Mouse (Mus musculus) midbrain, embryonic 12.5 days (tissue): ENCODE results near the gene Ndufa4l2. TPM values are rescaled to one million over a fixed set of nuclear protein-coding genes. Genes with fewer than 3 reads are reported as not detected.

ENCODE experiments used
- ATAC-seq: fragments of 200-750 bp; cut with Nextera tagmentation; 2 replicates; pipeline ENCODE4 v1.8.0; 2017; ENCODE audit warnings: low read depth, moderate TSS enrichment, moderate library complexity; ENCODE audit not compliant: low FRiP score
- H3K27ac ChIP-seq: fragments of 300-500 bp; sonication (generic); replicated peaks from 2 replicates; pipeline ENCODE4 v1.5.1; 2016; ENCODE audit warnings: mild to moderate bottlenecking
- H3K27me3 ChIP-seq: fragments of 300-500 bp; sonication (generic); 2 replicates; pipeline ENCODE4 v1.6.1; 2016; ENCODE audit warnings: mild to moderate bottlenecking
- H3K36me3 ChIP-seq: fragments of 300-500 bp; sonication (generic); 2 replicates; pipeline ENCODE4 v1.6.1; 2016
- H3K4me1 ChIP-seq: fragments of 300-500 bp; sonication (generic); 2 replicates; pipeline ENCODE4 v1.6.1; 2016
- H3K4me2 ChIP-seq: fragments of 300-500 bp; sonication (generic); replicated peaks from 2 replicates; pipeline ENCODE4 v1.6.1; 2016; ENCODE audit warnings: mild to moderate bottlenecking, moderate library complexity
- H3K4me3 ChIP-seq: fragments of 300-500 bp; sonication (generic); 2 replicates; pipeline ENCODE4 v1.5.1; 2016; ENCODE audit warnings: mild to moderate bottlenecking
- H3K9ac ChIP-seq: fragments of 300-500 bp; sonication (generic); replicated peaks from 2 replicates; pipeline ENCODE4 v1.6.1; 2016; ENCODE audit warnings: mild to moderate bottlenecking, moderate library complexity
- H3K9me3 ChIP-seq: fragments of 300-500 bp; sonication (generic); 2 replicates; pipeline ENCODE4 v1.6.1; 2016; ENCODE audit warnings: mild to moderate bottlenecking
- WGBS: fragments of 180-500 bp; shearing (Covaris S2); methylation state at CpG from one replicate; pipeline ENCODE4 v1.1.7; 2016; 5-methylcytosine and 5-hydroxymethylcytosine counted together
- polyA plus RNA-seq: library from polyadenylated mRNA; unstranded; fragments of >200 nt; fragmentation: Nextera tagmentation; extraction: Ambion mirVana; gene quantifications from 2 replicates; pipeline ENCODE4 v1.2.1, GENCODE M21; 2016

Gene Ndufa4l2
- polyA plus RNA-seq, 1 experiment from 2014 or later = 7.6 TPM

DNA sequence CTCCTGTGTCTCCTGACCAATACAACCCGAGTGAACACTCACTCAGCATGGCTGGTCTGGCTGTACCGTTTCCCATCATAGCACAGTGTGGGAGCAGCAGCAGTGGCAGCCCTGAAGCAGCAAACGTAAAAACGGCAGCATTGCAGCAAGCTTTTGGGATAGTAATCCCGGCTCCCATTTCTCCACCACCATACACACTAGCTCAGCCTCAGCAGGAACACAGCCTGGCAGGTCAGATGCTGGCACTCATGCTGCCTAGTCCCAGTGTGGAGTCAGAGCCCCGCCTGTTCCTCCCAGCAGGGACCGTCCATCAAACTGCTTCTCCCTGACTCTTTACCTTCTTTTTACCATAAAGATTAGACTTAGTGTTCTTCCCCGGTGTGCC lies 23.6 kb upstream of the Ndufa4l2 start:
- H3K27me3 ChIP-seq = no peaks in the 10 kb centered on the region
- no peaks in the 10 kb centered on the region for H3K9me3 ChIP-seq
- no peak overlapping the region for H3K4me2 ChIP-seq
- H3K36me3 ChIP-seq = peaks cover 82% of the 10 kb centered on the region
- ATAC-seq = no peak
- H3K9ac ChIP-seq = no peak overlapping the region
- H3K4me3 ChIP-seq = no peak overlapping the region
- H3K4me1 ChIP-seq = no peaks in the 10 kb centered on the region
- WGBS = 69% methylated on average over 8 of the region's 8 CpGs
- H3K27ac ChIP-seq = 0 out of 2 replicates have a peak overlapping the region, but pooled peaks have one; percentile 20

DNA sequence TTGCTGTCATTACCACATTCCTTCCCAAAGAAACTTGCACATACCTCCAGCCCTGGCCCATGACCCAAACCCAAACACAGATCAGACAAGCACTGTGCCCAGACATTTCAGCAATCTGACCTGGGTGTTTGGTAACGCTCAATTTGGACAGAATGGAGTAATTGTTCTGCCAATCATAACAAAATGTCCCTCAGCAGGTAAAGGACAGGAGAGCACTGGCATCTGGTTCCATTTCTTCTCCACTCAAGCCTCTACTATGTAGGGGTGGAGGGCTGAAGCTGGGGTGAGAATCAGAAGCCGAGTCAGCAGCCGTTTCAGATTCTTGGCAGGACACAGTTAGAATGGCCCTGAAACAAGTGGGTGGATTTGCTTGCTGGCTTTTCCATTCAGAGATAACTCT lies 22.6 kb upstream of the Ndufa4l2 start:
- Histone ChIP-seq H3K4me3 (no peak overlapping the region), H3K4me2 (no peak overlapping the region), H3K27me3 (no peaks in the 10 kb centered on the region), H3K4me1 (no peaks in the 10 kb centered on the region), H3K27ac (no peak overlapping the region), H3K36me3 (peaks cover 83% of the 10 kb centered on the region), H3K9me3 (no peaks in the 10 kb centered on the region), H3K9ac (no peak overlapping the region)
- no peak for ATAC-seq
- 93% methylated on average over 3 of the region's 3 CpGs for WGBS

DNA sequence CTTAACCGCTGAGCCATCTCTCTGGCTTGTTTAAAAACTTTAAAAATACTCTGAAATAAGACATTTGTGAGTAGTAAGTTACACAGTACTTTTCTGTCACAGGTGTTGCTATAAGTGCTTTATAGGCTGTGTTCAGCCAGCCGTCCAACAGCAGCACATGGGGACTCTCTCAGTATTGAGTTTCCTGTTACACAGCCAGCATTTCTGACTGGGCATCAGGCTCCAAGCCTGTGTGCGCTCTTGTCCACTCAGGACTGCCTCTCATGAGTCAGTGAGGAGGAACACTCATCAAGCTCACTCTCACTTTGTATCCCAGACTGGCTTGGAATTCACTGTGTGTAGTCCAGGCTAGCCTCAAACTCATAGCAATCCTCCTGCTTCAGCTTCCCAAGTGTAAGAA lies 18.6 kb upstream of the Ndufa4l2 start:
- H3K9me3 ChIP-seq = no peaks in the 10 kb centered on the region
- H3K36me3 ChIP-seq = peaks cover 84% of the 10 kb centered on the region
- no peak overlapping the region for H3K9ac ChIP-seq
- 95% methylated on average over 3 of the region's 3 CpGs for WGBS
- no peak for ATAC-seq
- no peaks in the 10 kb centered on the region for H3K4me1 ChIP-seq
- no peak overlapping the region for H3K4me3 ChIP-seq
- H3K27me3 ChIP-seq = no peaks in the 10 kb centered on the region
- H3K27ac ChIP-seq = no peak overlapping the region
- no peak overlapping the region for H3K4me2 ChIP-seq

DNA sequence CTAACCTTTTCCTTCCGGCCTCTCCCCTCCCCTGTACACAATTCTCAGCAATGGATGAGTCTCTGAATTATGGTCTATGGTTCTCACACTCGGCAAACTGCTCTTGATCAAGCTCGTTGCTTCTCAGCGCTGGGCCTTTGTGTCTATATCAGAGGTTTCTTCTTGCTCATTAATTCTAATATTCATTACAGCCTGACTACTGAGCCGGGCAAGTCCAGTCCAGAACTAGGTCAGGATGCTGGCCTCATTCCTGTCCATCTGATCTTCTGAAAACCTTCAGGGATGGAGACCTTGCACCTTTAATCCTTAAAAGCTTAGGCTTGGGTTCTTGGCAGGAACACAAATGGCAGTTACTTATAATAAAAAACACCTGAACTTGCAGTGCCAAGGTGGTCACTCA lies 15.3 kb upstream of the Ndufa4l2 start:
- Histone ChIP-seq H3K27ac (no peak overlapping the region), H3K4me3 (no peak overlapping the region), H3K9ac (no peak overlapping the region), H3K27me3 (no peaks in the 10 kb centered on the region), H3K36me3 (peaks cover 51% of the 10 kb centered on the region), H3K4me2 (no peak overlapping the region), H3K9me3 (no peaks in the 10 kb centered on the region), H3K4me1 (no peaks in the 10 kb centered on the region)
- 87% methylated on average over 5 of the region's 5 CpGs for WGBS
- no peak for ATAC-seq

DNA sequence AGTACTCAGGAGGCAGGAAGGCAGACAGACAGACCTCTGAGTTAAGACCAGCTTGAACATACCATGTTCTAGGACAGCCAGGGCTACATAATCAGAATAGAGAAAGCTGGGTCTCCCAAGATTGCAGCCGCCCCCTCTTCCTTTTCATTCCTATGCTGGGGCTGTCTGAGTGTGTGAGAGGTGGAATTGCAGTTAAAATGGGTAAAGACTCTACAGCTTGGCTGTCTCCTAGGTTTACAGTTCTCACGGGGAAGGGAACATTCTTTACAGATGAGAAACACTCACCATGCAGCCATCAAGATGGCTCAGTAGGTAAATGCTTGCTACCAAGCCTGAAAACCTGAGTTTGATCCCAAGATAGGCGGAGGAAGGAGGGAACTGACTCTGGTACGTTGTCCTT lies 14.7 kb upstream of the Ndufa4l2 start:
- ATAC-seq = no peak
- Histone ChIP-seq H3K36me3 (peaks cover 45% of the 10 kb centered on the region), H3K27ac (no peak overlapping the region), H3K4me2 (no peak overlapping the region), H3K4me1 (no peaks in the 10 kb centered on the region), H3K4me3 (no peak overlapping the region), H3K27me3 (no peaks in the 10 kb centered on the region), H3K9ac (no peak overlapping the region), H3K9me3 (no peaks in the 10 kb centered on the region)
- WGBS = 87% methylated on average over 4 of the region's 4 CpGs

DNA sequence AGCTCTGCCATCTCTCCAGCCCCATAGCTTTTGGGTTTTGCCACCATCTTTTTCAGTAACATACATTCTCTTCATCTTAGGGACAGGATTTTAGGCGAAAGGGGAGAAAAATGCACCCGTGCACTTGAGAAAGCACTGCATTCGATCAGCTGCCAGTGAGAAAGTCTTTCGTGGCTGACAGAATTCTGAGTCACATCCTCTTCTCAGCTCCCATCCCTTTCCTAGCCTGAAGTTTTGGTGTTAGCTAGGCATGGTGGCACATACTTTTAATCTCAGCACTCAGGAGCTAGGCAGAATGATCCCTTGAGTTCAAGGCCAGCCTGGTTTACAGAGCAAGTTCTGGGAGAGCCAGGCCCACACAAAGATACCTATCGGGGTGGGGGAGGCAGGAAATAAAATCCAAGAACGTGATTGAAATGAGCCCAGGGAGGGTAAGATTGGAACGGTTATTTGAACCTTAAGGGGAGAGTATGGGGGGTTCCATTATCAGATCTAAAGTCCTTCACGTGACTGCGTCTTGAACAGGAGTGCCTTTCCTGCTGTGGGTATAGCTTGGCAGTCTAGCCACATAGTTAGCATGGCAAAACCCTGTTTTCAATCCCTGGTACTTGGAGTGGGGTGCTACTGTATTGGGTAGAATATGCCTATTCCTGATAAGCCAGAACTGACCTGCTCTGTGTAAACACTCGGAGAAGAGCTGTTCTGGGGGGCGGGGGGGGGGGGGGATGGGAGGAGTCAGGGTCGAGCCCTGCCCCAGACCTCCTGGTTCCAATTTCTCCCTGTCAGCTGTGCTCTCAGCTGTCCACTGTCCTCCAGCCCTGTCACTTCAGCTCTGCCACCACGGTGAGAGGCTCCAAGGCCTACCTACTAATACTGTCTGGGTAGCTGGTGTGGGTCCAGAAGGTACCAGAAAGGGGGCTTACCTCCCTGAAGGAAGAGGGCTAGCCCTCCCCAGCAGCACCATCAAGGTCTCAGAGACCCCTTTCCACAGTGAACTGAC lies 13.6 kb upstream of the Ndufa4l2 start, which contains the start of gene Stac3:
Stac3 (plus strand) TSS at position 793 of the 1,000 bp plus-strand sequence.
- Histone ChIP-seq H3K4me3 (no peak within 1 kb of the TSS), H3K4me1 (no peaks in the 10 kb centered on the region), H3K9me3 (no peaks in the 10 kb centered on the region), H3K27ac (no peak within 1 kb of the TSS), H3K4me2 (no peak within 1 kb of the TSS), H3K9ac (no peak within 1 kb of the TSS), H3K27me3 (no peaks in the 10 kb centered on the region), H3K36me3 (peaks cover 35% of the 10 kb centered on the region)
- WGBS = 81% methylated on average over 13 of the region's 13 CpGs
- no peak for ATAC-seq

DNA sequence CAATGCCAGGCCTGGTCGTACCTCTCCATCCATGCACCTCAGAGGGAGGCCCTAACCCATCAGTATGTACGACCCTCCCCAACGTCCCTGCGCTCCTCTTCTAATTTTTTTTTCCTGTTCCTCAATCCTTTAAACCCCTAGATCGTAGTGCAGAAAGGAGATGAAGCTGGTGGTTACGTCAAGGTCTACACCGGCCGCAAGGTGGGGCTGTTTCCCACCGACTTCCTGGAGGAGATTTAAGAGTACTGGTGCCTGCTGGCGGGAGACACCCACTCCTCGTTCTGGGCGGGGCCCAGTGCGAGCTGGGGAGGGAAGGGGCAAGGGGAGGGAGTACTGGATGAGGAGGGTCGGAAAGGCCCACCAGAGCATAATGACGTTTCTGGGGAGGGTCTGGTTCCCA lies 6.5 kb upstream of the Ndufa4l2 start:
- no peaks in the 10 kb centered on the region for H3K9me3 ChIP-seq
- peak overlapping the region; percentile 88 for H3K4me2 ChIP-seq
- ATAC-seq = no peak
- no peak overlapping the region; the same call in 1 of the 2 replicates for H3K9ac ChIP-seq
- H3K27ac ChIP-seq = 0 out of 2 replicates have a peak overlapping the region, but pooled peaks have one; percentile 95
- H3K4me3 ChIP-seq = no peak overlapping the region
- 2% methylated on average over 15 of the region's 15 CpGs for WGBS
- H3K4me1 ChIP-seq = peaks cover 55% of the 10 kb centered on the region
- H3K36me3 ChIP-seq = no peaks in the 10 kb centered on the region
- peaks cover 59% of the 10 kb centered on the region for H3K27me3 ChIP-seq

DNA sequence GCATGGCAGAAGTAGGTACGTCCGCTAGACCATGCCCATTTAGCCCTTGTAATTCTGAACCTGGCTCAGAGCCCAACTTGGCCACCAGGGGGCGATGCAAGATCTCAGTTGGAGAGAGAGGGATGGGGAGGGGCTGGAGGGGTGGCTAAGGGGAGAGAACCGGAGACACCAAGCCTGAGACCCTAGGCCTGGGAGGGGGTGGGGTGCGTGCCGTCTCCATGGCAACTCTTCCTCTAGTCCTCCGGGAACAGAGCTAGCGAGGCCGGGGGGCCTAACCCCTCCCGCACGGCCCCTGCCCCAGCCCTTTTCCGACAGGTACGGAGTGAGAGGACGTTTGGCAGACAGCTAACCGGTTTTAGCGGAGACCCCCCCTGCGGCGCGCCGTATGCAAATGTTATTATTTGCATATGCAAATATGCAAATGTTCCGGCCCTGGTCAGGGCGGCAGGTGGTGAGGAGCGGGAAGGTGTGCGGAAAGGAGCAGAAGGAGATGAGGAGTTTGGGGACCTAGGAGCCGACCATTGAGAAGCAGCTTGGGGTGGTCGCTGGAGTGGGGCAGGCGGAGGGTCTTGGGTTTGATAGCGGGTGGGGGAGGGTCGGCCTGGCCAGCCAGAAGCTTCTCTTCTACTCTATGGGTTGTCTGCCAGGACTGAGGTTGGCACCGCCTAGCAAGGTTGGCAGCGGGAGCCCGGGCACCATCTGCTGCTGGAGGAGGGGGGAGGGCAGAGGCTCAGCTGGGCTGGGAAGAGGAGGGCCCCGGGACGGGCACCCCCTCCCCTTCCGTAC lies 5.5 kb upstream of the Ndufa4l2 start:
- Histone ChIP-seq H3K27ac (peak overlapping the region; percentile 95), H3K9ac (peak overlapping the region; percentile 43), H3K36me3 (no peaks in the 10 kb centered on the region), H3K4me2 (peak overlapping the region; percentile 88), H3K9me3 (no peaks in the 10 kb centered on the region), H3K4me3 (peak overlapping the region; percentile 44), H3K27me3 (peaks cover 69% of the 10 kb centered on the region), H3K4me1 (peaks cover 65% of the 10 kb centered on the region)
- peak; percentile 72 for ATAC-seq
- under 1% methylated on average over 33 of the region's 35 CpGs for WGBS

DNA sequence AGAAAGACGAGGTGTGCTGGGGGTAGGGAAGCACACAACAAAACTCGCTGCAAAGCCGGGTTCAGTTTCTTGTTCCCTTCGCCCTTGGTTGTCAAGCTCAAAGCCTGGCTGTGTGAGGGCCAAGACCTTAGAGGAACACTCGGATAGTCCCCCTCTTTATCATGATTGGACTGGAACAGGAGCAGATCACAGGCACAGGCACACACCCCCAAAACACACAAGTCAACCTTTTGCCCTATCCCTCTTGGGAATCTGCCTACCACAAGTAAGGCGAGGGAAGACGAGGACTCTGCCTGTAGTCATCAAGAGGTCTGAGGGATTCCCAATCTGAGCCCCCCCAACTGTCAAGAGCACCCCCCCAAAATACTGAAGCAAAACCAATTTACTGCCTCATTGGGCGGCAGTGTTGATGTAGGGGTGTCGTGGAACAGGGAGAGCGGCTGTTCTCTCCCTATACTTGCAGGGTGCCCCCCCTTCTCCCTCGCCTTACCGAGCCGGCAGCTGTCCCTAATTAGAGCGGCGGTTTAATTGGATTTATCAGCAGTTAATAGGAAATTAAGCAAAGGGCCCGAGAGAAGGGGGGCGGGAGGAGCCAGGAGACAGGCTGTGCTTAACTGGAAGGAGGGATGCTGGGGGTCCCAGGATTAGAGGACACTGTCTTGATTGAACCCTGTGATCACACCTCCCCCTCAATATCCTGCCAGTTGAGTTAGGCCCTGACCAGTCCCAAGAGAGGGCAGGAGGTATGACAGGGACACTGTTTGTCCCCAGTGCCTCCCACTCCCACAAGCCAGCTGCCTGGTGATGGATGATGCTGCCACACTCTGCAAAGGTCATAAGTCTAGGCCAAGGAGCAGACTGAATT lies 4.7 kb upstream of the Ndufa4l2 start:
- Histone ChIP-seq H3K36me3 (no peaks in the 10 kb centered on the region), H3K27ac (peak overlapping the region; percentile 95), H3K4me1 (peaks cover 73% of the 10 kb centered on the region), H3K4me2 (peak overlapping the region; percentile 88), H3K27me3 (peaks cover 78% of the 10 kb centered on the region), H3K9ac (peak overlapping the region; percentile 43; the same call in 1 of the 2 replicates), H3K4me3 (peak overlapping the region; percentile 44), H3K9me3 (no peaks in the 10 kb centered on the region)
- WGBS = 2% methylated on average over 17 of the region's 17 CpGs
- ATAC-seq = no peak

DNA sequence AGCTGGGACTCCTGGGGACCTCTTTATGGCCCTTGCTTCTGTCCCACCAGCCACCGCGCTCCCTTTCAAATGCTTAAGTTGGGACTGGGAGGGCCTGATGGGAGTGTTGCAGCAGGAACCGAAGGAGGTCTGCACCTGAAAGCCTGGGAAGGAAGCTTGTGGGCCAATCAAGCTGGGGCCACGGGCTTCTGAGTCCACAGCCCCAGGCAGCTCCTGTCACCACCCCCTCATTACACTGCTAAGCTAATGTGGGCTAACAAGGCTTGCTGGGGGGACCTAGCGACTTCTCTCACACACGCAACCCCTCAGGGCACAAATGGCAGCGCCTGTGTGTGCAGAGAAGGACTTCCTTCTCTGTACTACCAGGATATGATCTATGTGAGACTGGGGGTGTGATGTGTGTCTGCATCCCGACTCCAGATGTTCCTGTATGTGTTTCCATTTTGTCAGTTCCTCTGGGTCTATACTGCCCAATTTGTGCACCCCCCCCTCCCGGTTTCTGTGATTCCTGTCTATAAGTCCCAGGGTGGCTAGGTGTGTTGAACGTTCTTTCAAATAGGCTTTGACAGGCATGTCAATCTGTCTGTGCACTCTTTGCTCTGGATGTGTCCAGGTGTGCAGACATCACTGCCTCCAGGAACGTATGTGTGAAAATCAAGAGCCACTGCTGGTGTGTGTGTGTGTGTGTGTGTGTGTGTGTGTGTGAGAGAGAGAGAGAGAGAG lies 3.7 kb upstream of the Ndufa4l2 start:
- Histone ChIP-seq H3K36me3 (no peaks in the 10 kb centered on the region), H3K4me1 (peaks cover 83% of the 10 kb centered on the region), H3K4me3 (peak overlapping the region; percentile 49), H3K9me3 (no peaks in the 10 kb centered on the region), H3K27me3 (peaks cover 88% of the 10 kb centered on the region), H3K9ac (peak overlapping the region; percentile 59), H3K27ac (peak overlapping the region; percentile 95), H3K4me2 (peak overlapping the region; percentile 88)
- 8% methylated on average over 11 of the region's 11 CpGs for WGBS
- no peak for ATAC-seq
